Mouse (Mus musculus) midbrain, embryonic 14.5 days (tissue): Measurements from ENCODE around the gene Tenm3. TPM values are rescaled to one million over a fixed set of nuclear protein-coding genes. Genes with fewer than 3 reads are reported as not detected.

Experiments
- ATAC-seq: fragments of 200-750 bp; cut with Nextera tagmentation; 2 replicates; pipeline ENCODE4 v1.8.0; 2017; ENCODE audit warnings: moderate number of reproducible peaks, moderate library complexity; ENCODE audit not compliant: low FRiP score, low TSS enrichment
- DNase-seq: peaks from one replicate; pipeline ENCODE4 v3.0.0-alpha.2; 2015
- H3K27ac ChIP-seq: fragments of 300-500 bp; sonication (generic); replicated peaks from 2 replicates; pipeline ENCODE4 v1.5.1; 2014; ENCODE audit warnings: mild to moderate bottlenecking, low read depth, low read length, moderate library complexity
- H3K27me3 ChIP-seq: fragments of 300-500 bp; sonication (generic); 2 replicates; pipeline ENCODE4 v1.6.1; 2014; ENCODE audit warnings: low read length, control low read depth, mixed read lengths; ENCODE audit not compliant: control insufficient read depth, insufficient read depth
- H3K36me3 ChIP-seq: fragments of 300-500 bp; sonication (generic); 2 replicates; pipeline ENCODE4 v1.6.1; 2014; ENCODE audit warnings: low read length, control low read depth; ENCODE audit not compliant: control insufficient read depth, insufficient read depth
- H3K4me1 ChIP-seq: fragments of 300-500 bp; sonication (generic); 2 replicates; pipeline ENCODE4 v1.6.1; 2014; ENCODE audit warnings: mild to moderate bottlenecking, antibody characterized with exemption, low read length, control low read depth; ENCODE audit not compliant: control insufficient read depth, insufficient read depth
- H3K4me2 ChIP-seq: fragments of 300-500 bp; sonication (generic); 2 replicates; pipeline ENCODE4 v1.6.1; 2014; ENCODE audit warnings: mild to moderate bottlenecking, low read length, moderate library complexity
- H3K4me3 ChIP-seq: fragments of 300-500 bp; sonication (generic); replicated peaks from 2 replicates; pipeline ENCODE4 v1.5.1; 2014; ENCODE audit warnings: low read depth, low read length
- H3K9ac ChIP-seq: fragments of 300-500 bp; sonication (generic); replicated peaks from 2 replicates; pipeline ENCODE4 v1.6.1; 2014; ENCODE audit warnings: mild to moderate bottlenecking, low read length, moderate library complexity
- H3K9me3 ChIP-seq: fragments of 300-500 bp; sonication (generic); 2 replicates; pipeline ENCODE4 v1.6.1; 2016; ENCODE audit warnings: low read length, control low read depth, mixed read lengths; ENCODE audit not compliant: control insufficient read depth
- WGBS: fragments of 180-500 bp; shearing (Covaris S2); extraction: QIAGEN DNeasy Blood & Tissue Kit; methylation state at CpG from one replicate; pipeline ENCODE4 v1.1.7; 2014; 5-methylcytosine and 5-hydroxymethylcytosine counted together
- polyA plus RNA-seq: library from polyadenylated mRNA; unstranded; fragments of >200 nt; fragmentation: Nextera tagmentation; extraction: Ambion mirVana; gene quantifications from 2 replicates; pipeline ENCODE4 v1.2.1, GENCODE M21; 2014

Gene Tenm3
- polyA plus RNA-seq, 1 experiment from 2014 or later, result 61.6 TPM

- Histone ChIP-seq H3K4me1 (peaks cover 6% of the 10 kb centered on the region; the same call in 1 of the 2 replicates), H3K4me2 (no peak overlapping the region), H3K4me3 (no peak overlapping the region), H3K27me3 (peaks cover 7% of the 10 kb centered on the region; the same call in 1 of the 2 replicates), H3K27ac (no peak overlapping the region), H3K36me3 (no peaks in the 10 kb centered on the region), H3K9me3 (no peaks in the 10 kb centered on the region), H3K9ac (no peak overlapping the region)
- WGBS, result 48% methylated on average over 1 of the region's 1 CpGs
- DNase-seq (no peak), ATAC-seq (no peak)
Observed at GRCm38 (mm10) chr8:48476896-48477295, 366.9 kb downstream of the Tenm3 start.

GRCm38 (mm10) chr8:48467633-48468032 lies 376.1 kb downstream of the Tenm3 start:
- H3K27ac ChIP-seq, result no peak overlapping the region
- H3K4me1 ChIP-seq, result peaks cover 11% of the 10 kb centered on the region
- 67% methylated on average over 5 of the region's 5 CpGs for WGBS
- no peak overlapping the region for H3K4me2 ChIP-seq
- ATAC-seq (no peak), DNase-seq (no peak)
- no peak overlapping the region for H3K9ac ChIP-seq
- H3K9me3 ChIP-seq, result no peaks in the 10 kb centered on the region
- no peak overlapping the region for H3K4me3 ChIP-seq
- H3K36me3 ChIP-seq, result no peaks in the 10 kb centered on the region
- no peaks in the 10 kb centered on the region; the same call in 1 of the 2 replicates for H3K27me3 ChIP-seq

- H3K4me3 ChIP-seq, result no peak overlapping the region
- H3K4me1 ChIP-seq, result peaks cover 40% of the 10 kb centered on the region
- no peak overlapping the region; the same call in 1 of the 2 replicates for H3K9ac ChIP-seq
- H3K27me3 ChIP-seq, result no peaks in the 10 kb centered on the region
- 6% methylated on average over 5 of the region's 5 CpGs for WGBS
- peak; percentile 95 for DNase-seq
- no peaks in the 10 kb centered on the region for H3K36me3 ChIP-seq
- no peak overlapping the region for H3K4me2 ChIP-seq
- peak; percentile 78 for ATAC-seq
- H3K27ac ChIP-seq, result peak overlapping the region; percentile 66
- no peaks in the 10 kb centered on the region for H3K9me3 ChIP-seq
Observed at GRCm38 (mm10) chr8:48458373-48458772, 385.4 kb downstream of the Tenm3 start.

- Histone ChIP-seq H3K4me1 (peaks cover 45% of the 10 kb centered on the region), H3K4me3 (no peak overlapping the region), H3K27ac (peak overlapping the region; percentile 63), H3K4me2 (peak overlapping the region; percentile 47), H3K27me3 (peaks cover 4% of the 10 kb centered on the region; the same call in 1 of the 2 replicates), H3K9ac (no peak overlapping the region; the same call in 1 of the 2 replicates), H3K9me3 (no peaks in the 10 kb centered on the region), H3K36me3 (no peaks in the 10 kb centered on the region)
- 10% methylated on average over 22 of the region's 22 CpGs for WGBS
- ATAC-seq (peak; percentile 41; the same call in 1 of the 2 replicates), DNase-seq (peak; percentile 67)
Observed at GRCm38 (mm10) chr8:48456328-48457124, 387.2 kb downstream of the Tenm3 start.

GRCm38 (mm10) chr8:48451247-48451635 lies 392.5 kb downstream of the Tenm3 start:
- ATAC-seq (0 out of 2 replicates have a peak, but pooled peaks have one; percentile 8), DNase-seq (no peak)
- Histone ChIP-seq H3K4me2 (peak overlapping the region; percentile 35), H3K9me3 (no peaks in the 10 kb centered on the region), H3K9ac (peak overlapping the region; percentile 9; the same call in 1 of the 2 replicates), H3K36me3 (no peaks in the 10 kb centered on the region), H3K27ac (no peak overlapping the region), H3K4me3 (no peak overlapping the region), H3K4me1 (peaks cover 34% of the 10 kb centered on the region), H3K27me3 (peaks cover 4% of the 10 kb centered on the region; the same call in 1 of the 2 replicates)
- 10% methylated on average over 7 of the region's 7 CpGs for WGBS

- peak overlapping the region; percentile 9; the same call in 1 of the 2 replicates for H3K9ac ChIP-seq
Observed at GRCm38 (mm10) chr8:48450397-48451246, 393.1 kb downstream of the Tenm3 start.

GRCm38 (mm10) chr8:48449625-48450024 lies 394.1 kb downstream of the Tenm3 start:
- Histone ChIP-seq H3K4me2 (no peak overlapping the region), H3K27ac (no peak overlapping the region), H3K36me3 (no peaks in the 10 kb centered on the region), H3K4me3 (no peak overlapping the region), H3K9ac (no peak overlapping the region), H3K27me3 (peaks cover 4% of the 10 kb centered on the region; the same call in 1 of the 2 replicates), H3K9me3 (no peaks in the 10 kb centered on the region), H3K4me1 (peaks cover 20% of the 10 kb centered on the region)
- 14% methylated on average over 3 of the region's 3 CpGs for WGBS
- DNase-seq (no peak), ATAC-seq (no peak)

More at GRCm38 (mm10) chr8:48450397-48451246, 393.1 kb downstream of the Tenm3 start:
- peaks cover 27% of the 10 kb centered on the region for H3K4me1 ChIP-seq
- ATAC-seq (0 out of 2 replicates have a peak, but pooled peaks have one; percentile 17), DNase-seq (no peak)
- H3K27ac ChIP-seq, result no peak overlapping the region
- H3K27me3 ChIP-seq, result peaks cover 4% of the 10 kb centered on the region; the same call in 1 of the 2 replicates
- H3K9me3 ChIP-seq, result no peaks in the 10 kb centered on the region
- peak overlapping the region; percentile 35 for H3K4me2 ChIP-seq
- no peaks in the 10 kb centered on the region for H3K36me3 ChIP-seq
- 47% methylated on average over 23 of the region's 23 CpGs for WGBS
- H3K4me3 ChIP-seq, result no peak overlapping the region

- ATAC-seq (no peak), DNase-seq (no peak)
- WGBS, result 85% methylated on average over 4 of the region's 4 CpGs
- H3K4me2 ChIP-seq, result no peak overlapping the region
- H3K27ac ChIP-seq, result no peak overlapping the region
- H3K9ac ChIP-seq, result no peak overlapping the region
- no peaks in the 10 kb centered on the region for H3K36me3 ChIP-seq
- H3K4me3 ChIP-seq, result no peak overlapping the region
- H3K9me3 ChIP-seq, result no peaks in the 10 kb centered on the region
- H3K27me3 ChIP-seq, result no peaks in the 10 kb centered on the region
- H3K4me1 ChIP-seq, result peaks cover 7% of the 10 kb centered on the region
Observed at GRCm38 (mm10) chr8:48445690-48446089, 398.1 kb downstream of the Tenm3 start.
